Mouse (Mus musculus): ENCODE data around the gene Dlg2. TPM values are rescaled to one million over a fixed set of nuclear protein-coding genes. Genes with fewer than 3 reads are reported as not detected.

The Dlg2 gene
- polyA plus RNA-seq, 1 experiment from 2014 or later = 30.0 TPM

DNA sequence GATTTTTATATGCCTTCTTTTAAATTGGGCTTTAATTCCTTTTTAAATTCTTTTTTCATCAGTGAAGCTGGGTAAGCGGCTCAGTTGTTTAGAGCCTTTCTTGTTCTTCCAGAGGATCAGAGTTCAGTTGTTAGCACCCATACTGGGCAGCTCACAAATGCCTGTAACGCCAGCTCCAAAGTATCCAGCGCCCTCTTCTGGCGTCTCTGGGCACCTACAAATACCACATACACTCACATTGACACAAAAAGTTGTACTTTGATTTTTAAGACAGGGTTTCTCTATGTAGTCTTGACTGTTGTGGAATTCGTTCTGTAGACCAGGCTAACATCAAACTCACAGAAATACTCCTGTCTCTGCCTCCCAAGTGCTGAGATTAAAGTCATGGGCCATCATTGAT is 1932.0 kb downstream of the Dlg2 start:
- Histone ChIP-seq H3K4me1 (replicated peaks; ENCODE audit: control insufficient read depth, insufficient read depth, low read length) (no peaks in the 10 kb centered on the region), H3K36me3 (replicated peaks; ENCODE audit: control insufficient read depth, insufficient read depth) (no peaks in the 10 kb centered on the region), H3K4me2 (replicated peaks) (no peak overlapping the region), H3K27ac (no peak overlapping the region), H3K9ac (no peak overlapping the region), H3K9me3 (ENCODE audit: control insufficient read depth, low read length) (no peaks in the 10 kb centered on the region), H3K27me3 (ENCODE audit: control insufficient read depth, insufficient read depth, low read length) (no peaks in the 10 kb centered on the region), H3K4me3 (replicated peaks; ENCODE audit: low read length) (no peak overlapping the region)
- 66% methylated on average over 5 of the region's 5 CpGs for WGBS
- DNase-seq (ENCODE audit: low spot score) (no peak), ATAC-seq (ENCODE audit: low FRiP score) (no peak)

GRCm38 (mm10) chr7:92420474-92420873 is 1944.0 kb downstream of the Dlg2 start:
- ATAC-seq (ENCODE audit: low FRiP score) = no peak
- DNase-seq (ENCODE audit: low spot score) = no peak
- H3K4me3 ChIP-seq (replicated peaks; ENCODE audit: low read length) = no peak overlapping the region
- no peaks in the 10 kb centered on the region for H3K27me3 ChIP-seq (ENCODE audit: control insufficient read depth, insufficient read depth, low read length)
- no peaks in the 10 kb centered on the region for H3K9me3 ChIP-seq (ENCODE audit: control insufficient read depth, low read length)
- H3K9ac ChIP-seq = no peak overlapping the region
- no peak overlapping the region for H3K4me2 ChIP-seq (replicated peaks)
- H3K36me3 ChIP-seq (replicated peaks; ENCODE audit: control insufficient read depth, insufficient read depth) = no peaks in the 10 kb centered on the region
- 86% methylated on average over 10 of the region's 10 CpGs for WGBS
- no peak overlapping the region for H3K27ac ChIP-seq
- H3K4me1 ChIP-seq (replicated peaks; ENCODE audit: control insufficient read depth, insufficient read depth, low read length) = no peaks in the 10 kb centered on the region

DNA sequence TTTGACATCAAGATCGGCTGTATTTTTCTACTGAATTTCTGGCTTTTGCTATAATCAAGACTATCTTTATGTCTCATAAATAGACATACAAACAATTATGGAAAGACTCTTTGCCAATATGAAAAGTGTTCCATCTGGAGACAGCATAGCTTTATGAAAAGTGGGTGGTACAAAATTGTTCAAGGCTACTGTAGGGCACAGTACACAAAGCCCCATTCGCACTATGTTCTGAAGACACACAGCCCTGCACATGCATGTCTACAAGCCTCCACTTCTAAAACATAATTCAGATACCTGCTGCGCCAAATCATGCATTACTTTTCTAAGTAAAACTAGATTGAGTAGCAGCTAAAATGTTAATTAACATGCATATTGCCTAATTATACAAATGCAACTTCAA is 1946.5 kb downstream of the Dlg2 start:
- H3K36me3 ChIP-seq (replicated peaks; ENCODE audit: control insufficient read depth, insufficient read depth) = no peaks in the 10 kb centered on the region

DNA sequence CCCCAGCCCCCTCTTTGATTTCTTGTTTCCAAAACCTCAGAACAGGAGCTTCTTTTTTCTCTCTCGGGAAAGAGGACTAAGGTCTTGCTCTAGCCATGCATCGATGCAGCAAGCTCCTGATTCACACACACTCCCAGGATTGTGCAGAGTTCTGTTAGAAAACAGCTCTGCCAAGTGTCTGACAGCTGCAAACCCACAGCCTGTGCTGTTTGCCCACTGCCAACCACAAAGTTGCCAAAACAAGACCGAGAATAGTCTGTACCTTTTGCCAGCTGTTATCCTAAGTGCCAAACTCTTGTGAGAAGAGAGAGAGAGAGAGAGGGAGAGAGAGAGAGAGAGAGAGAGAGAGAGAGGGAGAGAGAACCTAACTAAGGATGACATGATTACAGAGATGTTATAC is 1948.2 kb downstream of the Dlg2 start:
- Histone ChIP-seq H3K27me3 (ENCODE audit: control insufficient read depth, insufficient read depth, low read length) (no peaks in the 10 kb centered on the region), H3K9me3 (ENCODE audit: control insufficient read depth, low read length) (no peaks in the 10 kb centered on the region), H3K4me3 (replicated peaks; ENCODE audit: low read length) (no peak overlapping the region), H3K4me2 (replicated peaks) (no peak overlapping the region), H3K4me1 (replicated peaks; ENCODE audit: control insufficient read depth, insufficient read depth, low read length) (no peaks in the 10 kb centered on the region), H3K36me3 (replicated peaks; ENCODE audit: control insufficient read depth, insufficient read depth) (no peaks in the 10 kb centered on the region), H3K27ac (no peak overlapping the region), H3K9ac (no peak overlapping the region)
- DNase-seq (ENCODE audit: low spot score) (no peak), ATAC-seq (ENCODE audit: low FRiP score) (no peak)
- 78% methylated on average over 3 of the region's 3 CpGs for WGBS

More for the DNA sequence above, 1946.5 kb downstream of the Dlg2 start:
- Histone ChIP-seq H3K4me2 (replicated peaks) (no peak overlapping the region), H3K4me3 (replicated peaks; ENCODE audit: low read length) (no peak overlapping the region), H3K9ac (no peak overlapping the region), H3K9me3 (ENCODE audit: control insufficient read depth, low read length) (no peaks in the 10 kb centered on the region), H3K4me1 (replicated peaks; ENCODE audit: control insufficient read depth, insufficient read depth, low read length) (no peaks in the 10 kb centered on the region), H3K27ac (no peak overlapping the region), H3K27me3 (ENCODE audit: control insufficient read depth, insufficient read depth, low read length) (no peaks in the 10 kb centered on the region)
- DNase-seq (ENCODE audit: low spot score) = no peak
- no peak for ATAC-seq (ENCODE audit: low FRiP score)
- WGBS = 93% methylated on average over 3 of the region's 3 CpGs

DNA sequence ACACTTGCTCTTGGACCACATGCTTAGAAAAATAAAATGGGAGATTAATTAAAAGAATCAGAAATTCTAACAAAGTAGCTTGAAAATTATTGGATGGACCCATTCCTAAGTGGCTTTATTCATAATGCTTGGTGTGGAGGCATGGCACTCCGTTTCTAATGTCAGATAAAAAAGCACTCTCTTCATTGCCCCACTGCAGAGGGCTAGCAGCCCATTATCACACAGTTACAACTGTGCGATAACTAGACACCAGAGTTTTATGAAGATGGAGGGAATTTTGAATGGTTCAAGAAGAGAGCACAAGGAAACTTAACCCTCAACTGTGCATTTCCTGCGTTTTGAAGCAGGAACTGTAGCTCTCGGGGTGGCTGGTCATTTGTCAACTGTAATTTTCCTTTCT is 1950.8 kb downstream of the Dlg2 start:
- DNase-seq (ENCODE audit: low spot score) = no peak
- WGBS = 82% methylated on average over 4 of the region's 4 CpGs
- H3K27ac ChIP-seq = no peak overlapping the region

GRCm38 (mm10) chr7:92428629-92429028 is 1952.2 kb downstream of the Dlg2 start:
- Histone ChIP-seq H3K9ac (no peak overlapping the region), H3K4me2 (replicated peaks) (no peak overlapping the region), H3K4me1 (replicated peaks; ENCODE audit: control insufficient read depth, insufficient read depth, low read length) (no peaks in the 10 kb centered on the region), H3K27me3 (ENCODE audit: control insufficient read depth, insufficient read depth, low read length) (no peaks in the 10 kb centered on the region), H3K4me3 (replicated peaks; ENCODE audit: low read length) (no peak overlapping the region), H3K27ac (no peak overlapping the region), H3K9me3 (ENCODE audit: control insufficient read depth, low read length) (no peaks in the 10 kb centered on the region), H3K36me3 (replicated peaks; ENCODE audit: control insufficient read depth, insufficient read depth) (peaks cover 7% of the 10 kb centered on the region; the same call in 1 of the 2 replicates)
- no peak for DNase-seq (ENCODE audit: low spot score)
- ATAC-seq (ENCODE audit: low FRiP score) = no peak
- 79% methylated on average over 5 of the region's 5 CpGs for WGBS

More for the DNA sequence above, 1950.8 kb downstream of the Dlg2 start:
- no peaks in the 10 kb centered on the region for H3K9me3 ChIP-seq (ENCODE audit: control insufficient read depth, low read length)
- H3K4me3 ChIP-seq (replicated peaks; ENCODE audit: low read length) = no peak overlapping the region
- ATAC-seq (ENCODE audit: low FRiP score) = no peak
- H3K36me3 ChIP-seq (replicated peaks; ENCODE audit: control insufficient read depth, insufficient read depth) = peaks cover 7% of the 10 kb centered on the region; the same call in 1 of the 2 replicates
- H3K9ac ChIP-seq = no peak overlapping the region
- H3K4me2 ChIP-seq (replicated peaks) = no peak overlapping the region
- H3K4me1 ChIP-seq (replicated peaks; ENCODE audit: control insufficient read depth, insufficient read depth, low read length) = no peaks in the 10 kb centered on the region
- H3K27me3 ChIP-seq (ENCODE audit: control insufficient read depth, insufficient read depth, low read length) = no peaks in the 10 kb centered on the region

GRCm38 (mm10) chr7:92430254-92430653 is 1953.8 kb downstream of the Dlg2 start:
- Histone ChIP-seq H3K9me3 (ENCODE audit: control insufficient read depth, low read length) (no peaks in the 10 kb centered on the region), H3K4me1 (replicated peaks; ENCODE audit: control insufficient read depth, insufficient read depth, low read length) (no peaks in the 10 kb centered on the region), H3K27ac (no peak overlapping the region), H3K36me3 (replicated peaks; ENCODE audit: control insufficient read depth, insufficient read depth) (peaks cover 7% of the 10 kb centered on the region; the same call in 1 of the 2 replicates), H3K4me2 (replicated peaks) (no peak overlapping the region), H3K4me3 (replicated peaks; ENCODE audit: low read length) (no peak overlapping the region), H3K9ac (no peak overlapping the region), H3K27me3 (ENCODE audit: control insufficient read depth, insufficient read depth, low read length) (no peaks in the 10 kb centered on the region)
- WGBS = 89% methylated on average over 2 of the region's 2 CpGs
- ATAC-seq (ENCODE audit: low FRiP score) (no peak), DNase-seq (ENCODE audit: low spot score) (no peak)

DNA sequence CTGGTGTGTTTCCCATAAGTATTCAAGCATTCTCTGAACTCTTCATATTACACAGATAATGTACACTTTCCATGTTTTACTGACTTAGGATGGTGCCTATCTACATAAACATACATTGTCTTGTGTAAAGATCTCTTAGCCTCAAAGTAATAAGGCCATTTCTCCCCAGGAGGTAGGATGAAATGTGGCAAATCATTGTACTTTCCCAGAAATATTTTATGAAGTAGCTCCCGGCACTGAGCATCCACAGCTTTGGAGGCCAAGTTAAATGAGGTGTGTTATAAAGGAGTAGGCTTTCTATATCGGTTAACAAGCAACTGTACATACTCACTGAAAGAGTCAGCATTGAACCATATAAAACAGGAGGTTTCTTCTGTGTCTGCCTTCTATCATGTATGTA is 1960.7 kb downstream of the Dlg2 start:
- Histone ChIP-seq H3K9ac (no peak overlapping the region), H3K4me3 (replicated peaks; ENCODE audit: low read length) (no peak overlapping the region), H3K4me1 (replicated peaks; ENCODE audit: control insufficient read depth, insufficient read depth, low read length) (no peaks in the 10 kb centered on the region), H3K4me2 (replicated peaks) (no peak overlapping the region), H3K36me3 (replicated peaks; ENCODE audit: control insufficient read depth, insufficient read depth) (peaks cover 1% of the 10 kb centered on the region; the same call in 1 of the 2 replicates), H3K27ac (no peak overlapping the region), H3K9me3 (ENCODE audit: control insufficient read depth, low read length) (no peaks in the 10 kb centered on the region), H3K27me3 (ENCODE audit: control insufficient read depth, insufficient read depth, low read length) (no peaks in the 10 kb centered on the region)
- DNase-seq (ENCODE audit: low spot score) (no peak), ATAC-seq (ENCODE audit: low FRiP score) (no peak)
- 80% methylated on average over 2 of the region's 2 CpGs for WGBS

- H3K9ac ChIP-seq = no peak overlapping the region
- H3K4me1 ChIP-seq (replicated peaks; ENCODE audit: control insufficient read depth, insufficient read depth, low read length) = no peaks in the 10 kb centered on the region
- no peak overlapping the region for H3K4me3 ChIP-seq (replicated peaks; ENCODE audit: low read length)
- WGBS = 79% methylated on average over 8 of the region's 8 CpGs
- H3K4me2 ChIP-seq (replicated peaks) = no peak overlapping the region
- H3K27me3 ChIP-seq (ENCODE audit: control insufficient read depth, insufficient read depth, low read length) = no peaks in the 10 kb centered on the region
- H3K27ac ChIP-seq = no peak overlapping the region
- H3K36me3 ChIP-seq (replicated peaks; ENCODE audit: control insufficient read depth, insufficient read depth) = peaks cover 4% of the 10 kb centered on the region; the same call in 1 of the 2 replicates
- no peak for DNase-seq (ENCODE audit: low spot score)
- H3K9me3 ChIP-seq (ENCODE audit: control insufficient read depth, low read length) = no peaks in the 10 kb centered on the region
- ATAC-seq (ENCODE audit: low FRiP score) = peak; percentile 46; the same call in 1 of the 2 replicates
Observed at GRCm38 (mm10) chr7:92439503-92440487, 1963.3 kb downstream of the Dlg2 start.

All from hindbrain, embryonic 14.5 days (tissue).